Mouse (Mus musculus) liver, adult (tissue): Measurements from ENCODE around the gene Zfp90.

ENCODE experiments used
- GATA4 ChIP-seq: IDR thresholded peaks from 2 replicates; pipeline ENCODE4 v1.6.1; 2014; ENCODE audit warnings: mild to moderate bottlenecking, low read length; ENCODE audit not compliant: insufficient replicate concordance

Zfp90 gene

DNA sequence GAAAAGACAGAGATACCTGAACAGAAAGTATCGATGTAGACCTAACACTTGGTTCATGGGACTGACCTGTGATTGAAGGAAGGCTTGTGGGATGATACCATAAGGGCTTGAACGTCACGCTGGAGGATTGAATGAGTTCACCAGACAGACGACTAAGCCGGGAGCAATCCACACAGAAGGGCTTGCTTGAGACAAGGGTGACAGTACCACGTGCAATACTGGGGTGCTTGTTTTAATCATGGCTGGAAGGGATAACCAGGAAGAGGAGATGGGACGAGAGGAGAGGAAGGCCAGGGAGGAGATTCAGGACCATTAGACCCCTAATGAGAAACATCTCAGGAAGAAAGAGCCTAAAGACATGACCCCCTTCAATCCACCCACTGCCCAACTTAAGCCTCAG, 4.6 kb upstream of the Zfp90 start:
- TF ChIP-seq GATA4, result no peak

DNA sequence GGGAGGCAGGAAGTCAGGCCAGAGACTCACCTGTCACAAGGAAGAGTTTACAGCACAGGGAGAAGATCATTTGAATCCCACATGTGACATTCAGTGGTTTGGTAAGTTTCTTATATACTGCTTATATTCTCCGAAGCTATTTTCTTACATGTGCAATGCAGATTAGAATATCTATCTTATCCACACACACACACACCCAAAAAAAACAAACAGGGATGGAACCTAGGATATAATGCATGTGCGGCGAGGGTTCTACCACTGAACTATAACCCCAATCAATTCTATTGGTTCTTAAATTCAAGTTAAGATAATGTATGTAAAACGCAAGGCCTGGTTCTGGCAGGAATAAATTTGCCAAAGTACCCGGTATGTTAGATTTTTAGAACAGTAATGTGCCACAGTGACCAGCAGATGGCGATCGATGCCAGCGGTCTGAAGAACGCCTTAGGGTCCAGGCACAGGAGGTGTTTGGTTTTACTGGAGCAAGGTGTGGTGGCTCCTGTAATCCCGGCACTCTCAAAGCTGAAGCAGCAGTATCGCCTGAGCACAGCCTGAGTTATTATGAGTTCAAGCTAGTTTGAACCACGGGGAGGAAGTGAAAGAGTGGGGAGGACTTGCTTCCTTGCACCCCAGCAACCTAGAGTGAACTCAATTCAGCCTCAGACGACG, 3.2 kb upstream of the Zfp90 start:
- no peak for TF ChIP-seq GATA4

DNA sequence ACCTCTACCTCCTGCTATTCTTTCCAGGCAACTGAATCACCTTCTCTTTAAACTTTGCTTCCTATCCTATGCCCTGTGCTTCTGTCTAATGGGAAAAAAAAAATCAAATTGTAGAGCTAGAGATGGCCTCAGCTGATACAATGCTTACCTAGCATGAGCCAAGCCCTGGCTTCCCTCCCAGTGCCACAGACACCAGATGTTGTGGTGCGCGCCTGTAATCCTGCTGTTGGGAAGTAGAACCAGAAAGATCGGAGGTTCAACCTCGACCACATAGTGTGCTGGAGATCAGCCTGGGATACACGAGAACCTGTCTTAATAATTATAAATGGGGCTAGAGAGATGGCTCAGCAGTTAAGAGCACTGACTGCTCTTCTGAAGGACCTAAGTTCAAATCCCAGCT, 2.6 kb downstream of the Zfp90 start:
- no peak for TF ChIP-seq GATA4

DNA sequence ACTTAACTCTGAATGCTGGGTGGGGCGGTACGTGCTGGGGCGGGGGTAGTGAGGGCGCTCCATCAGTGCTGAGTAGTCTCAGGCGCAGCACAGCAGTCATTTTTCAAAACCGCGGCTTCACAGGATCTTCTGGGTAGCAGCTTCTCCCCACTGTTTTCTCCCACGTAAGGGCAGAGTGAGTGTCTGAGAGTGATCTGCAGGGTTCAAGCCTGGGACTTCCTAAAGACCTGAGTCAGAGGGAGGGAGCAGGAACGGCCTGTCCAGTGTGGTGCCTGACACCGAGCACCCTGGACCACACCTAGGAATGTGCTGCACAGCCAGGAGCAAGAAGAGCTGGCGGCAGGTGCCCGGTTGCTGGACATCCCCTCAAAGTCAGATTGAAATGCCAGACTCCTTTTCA, 16.0 kb downstream of the Zfp90 start:
- no peak for TF ChIP-seq GATA4

DNA sequence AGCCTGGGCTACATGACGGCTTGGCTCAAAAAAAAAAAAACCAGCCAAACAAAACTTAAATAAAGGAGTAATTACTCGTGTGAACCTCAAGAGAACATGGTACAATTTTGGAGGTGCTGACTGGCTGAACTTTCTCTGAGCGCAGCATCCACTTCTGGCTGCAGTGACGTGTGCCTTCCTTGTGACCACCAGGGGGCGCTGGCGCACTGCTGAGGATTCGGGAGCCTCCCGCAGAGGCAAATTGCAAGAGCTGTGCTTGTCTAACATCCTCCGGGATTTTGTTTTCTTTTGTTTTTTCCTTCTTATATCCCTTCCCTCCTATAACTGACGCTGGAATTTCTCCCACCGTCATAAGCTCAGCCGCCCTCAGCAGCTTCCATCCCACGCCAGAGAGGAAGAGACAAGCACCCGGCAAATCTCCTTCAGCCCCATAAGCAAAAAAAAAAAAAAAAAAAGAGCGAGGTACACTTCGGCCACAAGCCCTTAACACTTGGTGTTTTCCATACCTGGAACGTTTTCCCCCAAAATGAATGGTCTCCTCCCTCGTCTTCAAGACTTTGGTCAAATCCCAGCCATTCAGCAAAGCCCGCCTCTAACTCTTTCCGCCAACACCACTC, 17.9 kb downstream of the Zfp90 start:
- TF ChIP-seq GATA4, result no peak

DNA sequence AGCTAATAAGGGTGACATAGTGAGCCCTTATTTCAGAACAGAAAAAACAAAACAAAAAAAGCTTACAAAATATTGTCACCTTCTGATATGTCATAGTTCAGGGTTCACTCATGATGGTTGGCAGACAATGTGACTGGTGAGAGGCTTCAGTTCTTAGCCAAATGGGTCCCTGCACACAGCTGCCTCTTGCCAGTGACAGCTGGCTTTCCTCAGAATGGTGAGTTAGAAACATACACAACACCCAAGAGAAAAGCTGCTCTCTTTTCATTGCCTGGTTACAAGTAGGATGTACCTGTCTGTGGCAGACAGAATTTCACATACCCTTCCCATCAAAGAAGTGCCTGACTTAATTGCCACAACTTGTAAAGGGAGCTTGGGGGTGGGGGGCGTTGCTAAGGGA, 18.5 kb downstream of the Zfp90 start:
- TF ChIP-seq GATA4, result no peak

DNA sequence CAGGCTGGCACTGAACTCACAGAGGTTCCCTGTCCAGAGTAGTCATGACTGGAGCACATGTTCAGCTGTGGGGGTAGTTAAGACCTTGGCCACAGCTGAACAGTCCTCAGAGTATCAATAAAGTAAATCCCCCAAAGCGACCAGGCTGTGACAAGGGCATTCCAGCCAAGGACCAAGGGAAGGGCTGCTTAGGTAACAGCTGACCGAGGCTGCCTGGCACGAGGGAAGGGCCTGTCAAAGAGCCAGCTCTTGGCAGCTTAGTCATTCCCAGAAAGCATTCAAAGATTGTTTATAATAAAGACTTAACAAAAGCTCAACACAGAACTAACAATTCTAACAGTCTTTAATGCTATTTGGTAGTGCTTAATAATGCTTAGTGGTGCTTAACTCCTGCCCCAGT, 22.7 kb downstream of the Zfp90 start:
- TF ChIP-seq GATA4, result no peak

DNA sequence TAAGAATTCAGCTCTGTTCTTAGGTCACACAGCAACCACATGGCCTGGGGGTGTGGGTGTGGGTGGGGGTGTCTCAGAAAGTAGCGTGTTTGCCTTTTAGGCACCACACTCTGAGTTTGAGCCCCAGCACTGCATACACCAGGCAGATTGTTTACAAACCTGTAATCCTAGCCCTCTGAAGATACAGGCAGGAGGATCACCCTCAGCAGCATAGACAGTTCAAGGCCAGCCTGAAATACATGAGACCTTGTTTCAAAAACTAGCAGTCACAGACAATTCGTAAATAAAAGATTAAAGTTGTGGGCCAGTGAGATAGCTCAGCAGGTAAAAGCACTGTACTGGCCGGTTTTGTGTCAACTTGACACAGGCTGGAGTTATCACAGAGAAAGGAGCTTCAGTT, 25.0 kb downstream of the Zfp90 start:
- TF ChIP-seq GATA4, result no peak

DNA sequence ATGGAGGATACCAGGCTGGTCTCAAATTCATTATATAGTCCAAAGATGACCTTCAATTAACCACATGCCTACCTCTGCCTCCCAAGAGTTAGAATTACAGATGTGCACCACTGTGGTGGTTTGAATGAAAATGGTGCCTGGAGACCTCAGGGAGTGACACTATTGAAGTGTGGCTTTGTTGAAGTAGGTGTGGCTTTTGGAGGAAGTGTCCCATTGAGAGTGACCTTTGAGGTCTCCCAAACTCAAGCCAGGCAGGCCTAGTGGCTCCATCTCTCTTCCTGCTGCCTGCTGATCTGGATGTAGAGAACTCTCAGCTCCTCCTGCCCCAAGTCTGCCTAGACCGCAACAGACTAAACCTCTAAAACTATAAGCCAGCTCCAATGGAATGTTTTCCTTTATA, 27.6 kb downstream of the Zfp90 start:
- no peak for TF ChIP-seq GATA4

DNA sequence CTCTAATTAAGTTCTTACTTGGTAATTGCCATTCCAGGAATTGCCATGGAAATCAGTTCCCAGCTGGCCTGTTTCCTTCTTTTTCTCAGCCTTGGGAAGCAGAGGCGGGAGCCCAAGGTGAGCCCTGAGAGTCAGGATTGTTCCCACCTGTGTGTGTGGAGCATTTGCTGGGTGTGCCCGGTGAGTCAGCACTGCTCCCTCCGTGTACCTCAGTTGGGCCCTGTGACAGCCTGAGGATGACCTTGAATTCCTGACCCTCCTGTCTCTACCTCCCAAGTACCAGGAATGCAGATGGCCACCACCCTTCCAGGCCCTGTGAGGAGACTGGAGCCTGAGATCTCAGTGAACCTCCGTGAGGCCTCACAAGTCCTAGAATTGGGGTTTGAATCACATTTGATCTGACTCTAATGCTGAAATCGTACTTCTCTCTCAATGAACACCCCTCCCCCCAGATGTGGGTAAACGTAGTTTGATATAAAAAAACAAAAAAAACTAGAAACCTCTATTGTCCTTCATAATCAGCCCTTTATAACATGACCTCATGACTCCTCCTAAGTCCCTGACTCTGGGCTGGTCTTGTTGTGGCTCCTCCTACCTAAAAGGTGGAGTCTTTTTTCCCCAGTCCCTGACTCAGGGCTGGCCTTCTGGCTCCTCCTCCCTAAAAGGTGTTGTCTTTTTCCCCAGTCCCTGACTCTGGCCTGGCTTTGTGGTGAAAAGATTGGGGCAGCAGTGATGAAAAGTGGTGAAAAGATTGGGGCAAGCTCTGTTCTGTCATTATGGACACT, 36.4 kb downstream of the Zfp90 start:
- no peak for TF ChIP-seq GATA4

DNA sequence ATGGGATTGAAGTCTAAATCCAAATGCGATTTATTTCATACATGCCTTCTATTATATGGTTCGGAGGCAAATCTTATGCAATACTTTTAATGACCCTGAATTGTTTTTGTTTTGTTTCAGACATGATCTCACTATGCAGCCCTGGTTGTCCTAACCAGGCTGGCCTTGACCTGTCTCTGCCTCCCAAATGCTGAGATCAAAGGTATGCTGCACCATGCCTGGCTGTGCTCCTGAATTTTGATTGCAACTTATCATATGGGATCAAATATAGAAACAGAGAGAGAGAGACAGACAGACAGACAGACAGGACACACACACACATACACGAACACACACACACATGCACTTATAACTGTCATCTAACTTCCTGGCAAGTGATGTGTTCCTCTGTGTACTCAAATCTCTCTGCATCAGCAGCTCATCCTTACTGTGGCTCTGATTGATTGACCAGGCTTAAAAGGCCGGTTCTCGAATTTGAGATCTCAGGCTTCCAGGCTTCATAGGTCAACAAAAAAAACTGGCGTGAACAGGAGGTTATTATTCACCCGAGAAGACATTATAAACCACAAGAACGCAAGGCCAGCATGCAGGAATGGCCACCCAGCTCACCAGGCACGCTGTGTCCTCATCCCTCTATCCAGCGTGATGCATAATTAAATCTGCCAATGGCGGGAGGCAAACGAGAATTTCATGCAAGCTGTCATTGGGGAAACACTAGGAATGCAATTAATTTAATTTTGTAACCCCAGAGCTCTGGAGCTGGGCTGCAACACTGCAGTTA, 37.8 kb downstream of the Zfp90 start:
- no peak for TF ChIP-seq GATA4

DNA sequence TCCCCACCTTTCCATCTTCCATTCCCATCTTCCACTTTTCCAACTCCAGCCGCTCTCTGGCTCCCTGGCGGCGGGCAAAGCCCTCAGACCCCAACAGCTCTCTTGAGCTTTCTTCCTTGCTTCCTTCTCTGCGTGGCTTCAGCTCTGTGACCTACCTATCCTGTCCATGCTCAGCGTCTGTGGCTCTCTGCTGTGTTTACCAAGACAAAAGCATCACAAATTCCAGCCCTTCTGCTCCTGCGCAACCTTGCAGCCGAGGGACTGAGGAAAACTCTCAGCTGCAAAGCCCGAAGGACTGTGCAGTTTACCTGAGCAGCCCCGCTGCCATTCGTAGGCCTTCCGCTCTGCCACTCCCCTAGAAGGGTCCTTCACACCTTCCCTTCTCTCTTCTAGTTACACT, 38.9 kb downstream of the Zfp90 start:
- TF ChIP-seq GATA4, result no peak

DNA sequence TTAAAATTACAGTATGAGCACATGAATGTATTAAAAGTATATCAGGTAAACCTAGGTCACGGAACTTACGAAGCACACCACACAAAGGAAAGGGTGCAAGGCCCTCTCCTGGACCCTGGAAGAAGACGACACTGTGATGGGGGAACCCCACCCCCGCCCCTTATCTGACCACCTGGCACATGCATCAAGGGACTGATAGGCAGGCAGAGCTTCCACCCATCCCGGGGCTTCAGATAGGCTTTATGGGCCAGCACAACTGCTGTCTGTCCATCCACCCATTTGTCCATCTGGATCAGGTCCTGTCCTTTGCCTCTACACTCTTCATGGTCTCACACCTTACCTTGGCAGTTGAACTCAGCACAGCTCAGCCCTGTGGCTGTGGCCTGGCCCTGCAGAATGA, 47.0 kb downstream of the Zfp90 start:
- TF ChIP-seq GATA4, result no peak

DNA sequence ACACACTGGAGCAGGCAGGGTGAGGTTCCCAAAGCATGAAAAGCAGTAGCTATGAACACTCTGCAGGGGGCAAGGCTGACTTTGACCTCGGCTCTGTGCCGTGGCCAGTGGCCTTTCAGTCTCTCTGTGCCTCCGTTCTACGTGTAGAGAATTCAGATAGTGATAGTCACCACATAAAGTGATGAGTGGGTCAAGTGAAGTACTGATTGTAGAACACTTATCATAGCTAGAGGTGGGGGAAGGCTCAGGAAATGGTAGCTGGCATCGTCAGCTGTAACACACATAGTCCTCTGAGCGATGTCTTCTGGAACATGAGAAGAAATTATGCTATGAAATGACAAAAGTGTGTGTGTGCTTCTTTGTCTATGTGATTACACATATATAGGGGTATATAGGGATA, 48.7 kb downstream of the Zfp90 start:
- no peak for TF ChIP-seq GATA4

DNA sequence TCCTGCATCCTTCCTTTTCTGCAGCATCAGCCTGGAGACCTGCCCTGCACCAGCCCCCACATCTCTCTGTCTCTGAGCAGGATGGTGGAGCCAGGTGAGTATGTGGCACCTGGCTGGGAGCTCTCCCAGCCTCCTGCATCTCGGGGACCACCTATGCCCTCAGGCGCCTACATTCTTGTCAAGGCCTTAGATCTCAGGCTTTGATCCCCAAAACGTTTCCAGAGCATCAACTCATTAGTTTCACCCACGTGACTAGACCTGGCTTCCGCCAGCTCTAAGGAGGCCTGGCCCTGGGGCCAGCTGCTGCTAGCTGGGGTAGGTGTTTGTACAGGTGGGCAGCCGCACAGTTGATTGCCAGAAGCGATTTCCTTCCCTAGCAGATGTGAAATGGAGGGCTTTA, 54.4 kb downstream of the Zfp90 start:
- TF ChIP-seq GATA4, result no peak

DNA sequence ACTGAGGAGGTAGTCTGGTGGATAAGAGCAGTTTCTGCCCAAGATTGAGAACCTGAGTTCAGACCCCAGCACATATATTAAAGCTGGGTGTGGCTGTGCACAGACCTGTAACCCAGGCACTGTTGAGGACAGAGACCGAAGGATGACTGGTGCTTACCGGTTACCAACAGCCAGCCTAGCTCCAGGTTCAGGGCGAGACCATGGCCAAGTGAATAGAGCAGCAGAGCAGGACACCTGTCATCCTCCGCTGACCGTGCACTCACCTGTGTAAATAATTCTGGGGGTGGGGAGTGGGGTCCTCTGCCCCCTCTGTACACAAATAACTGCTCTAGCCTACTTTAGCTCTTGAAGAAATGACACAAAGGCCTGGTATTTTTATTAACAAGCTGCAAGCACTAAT, 58.9 kb downstream of the Zfp90 start:
- no peak for TF ChIP-seq GATA4
